Mouse (Mus musculus) limb, embryonic 13.5 days (tissue): ENCODE measurements around the gene Psmd11. TPM values are rescaled to one million over a fixed set of nuclear protein-coding genes. Genes with fewer than 3 reads are reported as not detected.

ENCODE experiments used
- ATAC-seq: fragments of 200-750 bp; cut with Nextera tagmentation; 2 replicates; pipeline ENCODE4 v1.8.0; 2017; ENCODE audit warnings: low read depth, moderate number of reproducible peaks, moderate TSS enrichment; ENCODE audit not compliant: low FRiP score
- H3K27ac ChIP-seq: fragments of 300-500 bp; sonication (generic); 2 replicates; pipeline ENCODE4 v1.5.1; 2015; ENCODE audit warnings: inconsistent platforms, mild to moderate bottlenecking, moderate library complexity
- H3K27me3 ChIP-seq: fragments of 300-500 bp; sonication (generic); 2 replicates; pipeline ENCODE4 v1.6.1; 2015; ENCODE audit warnings: mild to moderate bottlenecking, inconsistent platforms
- H3K36me3 ChIP-seq: fragments of 300-500 bp; sonication (generic); 2 replicates; pipeline ENCODE4 v1.6.1; 2015; ENCODE audit warnings: inconsistent platforms, mild to moderate bottlenecking, moderate library complexity
- H3K4me1 ChIP-seq: fragments of 300-500 bp; sonication (generic); 2 replicates; pipeline ENCODE4 v1.6.1; 2015; ENCODE audit warnings: inconsistent platforms
- H3K4me2 ChIP-seq: fragments of 300-500 bp; sonication (generic); replicated peaks from 2 replicates; pipeline ENCODE4 v1.6.1; 2015; ENCODE audit warnings: inconsistent platforms, mild to moderate bottlenecking, moderate library complexity
- H3K4me3 ChIP-seq: fragments of 300-500 bp; sonication (generic); 2 replicates; pipeline ENCODE4 v1.5.1; 2015; ENCODE audit warnings: moderate library complexity, mild to moderate bottlenecking, inconsistent platforms
- H3K9ac ChIP-seq: fragments of 300-500 bp; sonication (generic); 2 replicates; pipeline ENCODE4 v1.6.1; 2015; ENCODE audit warnings: mild to moderate bottlenecking, inconsistent platforms
- H3K9me3 ChIP-seq: fragments of 300-500 bp; sonication (generic); 2 replicates; pipeline ENCODE4 v1.6.1; 2016; ENCODE audit warnings: inconsistent platforms
- WGBS: fragments of 180-500 bp; shearing (Covaris S2); methylation state at CpG from one replicate; pipeline ENCODE4 v1.1.7; 2015; 5-methylcytosine and 5-hydroxymethylcytosine counted together
- polyA plus RNA-seq: library from polyadenylated mRNA; unstranded; fragments of >200 nt; fragmentation: Nextera tagmentation; extraction: Ambion mirVana; gene quantifications from 2 replicates; pipeline ENCODE4 v1.2.1, GENCODE M21; 2015

The Psmd11 gene
- polyA plus RNA-seq, 1 experiment from 2014 or later: 332 TPM

DNA sequence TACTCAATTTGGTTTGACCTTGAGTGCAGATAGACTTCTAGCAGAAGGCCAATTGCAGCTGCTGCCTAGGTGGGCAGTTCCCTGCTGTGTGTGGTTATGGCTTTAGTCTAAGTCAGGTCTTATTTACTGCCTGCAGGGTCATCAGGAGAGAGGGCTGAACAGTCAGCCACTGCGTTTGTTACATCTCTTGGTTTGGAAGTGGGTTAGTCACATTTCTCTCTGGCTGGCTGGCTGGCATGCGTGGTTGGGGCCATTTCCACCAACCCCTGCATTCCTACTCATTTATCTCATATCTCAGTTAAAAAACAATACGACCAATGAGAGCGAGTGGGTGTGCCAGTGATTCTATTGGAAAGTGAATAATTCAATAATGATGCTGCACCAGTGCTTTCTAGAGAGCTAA lies 71.1 kb downstream of the Psmd11 start:
- Histone ChIP-seq H3K9ac (no peak overlapping the region), H3K9me3 (no peaks in the 10 kb centered on the region), H3K4me2 (no peak overlapping the region), H3K27ac (no peak overlapping the region), H3K36me3 (no peaks in the 10 kb centered on the region), H3K27me3 (no peaks in the 10 kb centered on the region), H3K4me1 (peaks cover 29% of the 10 kb centered on the region), H3K4me3 (no peak overlapping the region)
- ATAC-seq: no peak
- 65% methylated on average over 4 of the region's 4 CpGs for WGBS

DNA sequence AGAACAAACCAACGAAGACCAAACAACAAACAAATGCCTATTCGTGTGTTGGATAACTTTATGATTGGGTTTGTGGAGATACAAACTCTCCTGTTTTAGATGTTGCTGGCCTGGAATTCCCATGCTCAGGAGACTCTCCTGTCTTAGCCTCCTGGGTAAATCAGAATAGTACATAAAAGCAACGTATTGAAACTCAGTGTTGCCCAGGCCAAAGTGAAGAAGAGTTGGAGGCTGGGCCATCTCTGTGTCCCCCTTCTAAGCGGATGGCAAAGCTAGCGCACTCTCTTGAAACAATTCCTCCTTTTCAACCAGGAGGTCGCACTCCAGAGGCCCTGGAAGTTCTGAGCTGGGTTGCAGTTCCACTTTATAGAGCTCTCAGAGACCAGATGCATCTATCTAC lies 74.9 kb downstream of the Psmd11 start:
- Histone ChIP-seq H3K9me3 (no peaks in the 10 kb centered on the region), H3K4me2 (no peak overlapping the region), H3K4me3 (no peak overlapping the region), H3K36me3 (no peaks in the 10 kb centered on the region), H3K9ac (0 out of 2 replicates have a peak overlapping the region, but pooled peaks have one; percentile 31), H3K4me1 (peaks cover 29% of the 10 kb centered on the region), H3K27me3 (no peaks in the 10 kb centered on the region), H3K27ac (no peak overlapping the region)
- WGBS: 81% methylated on average over 6 of the region's 6 CpGs
- no peak for ATAC-seq

GRCm38 (mm10) chr11:80503726-80504452 lies 75.5 kb downstream of the Psmd11 start:
- peak overlapping the region; percentile 31; the same call in 1 of the 2 replicates for H3K9ac ChIP-seq
- no peaks in the 10 kb centered on the region for H3K36me3 ChIP-seq
- peaks cover 27% of the 10 kb centered on the region for H3K4me1 ChIP-seq
- 31% methylated on average over 13 of the region's 13 CpGs for WGBS
- peak overlapping the region; percentile 39 for H3K4me2 ChIP-seq
- no peak overlapping the region for H3K27ac ChIP-seq
- H3K27me3 ChIP-seq: no peaks in the 10 kb centered on the region
- no peak overlapping the region for H3K4me3 ChIP-seq
- peak; percentile 46; the same call in 1 of the 2 replicates for ATAC-seq
- H3K9me3 ChIP-seq: no peaks in the 10 kb centered on the region

- Histone ChIP-seq H3K4me2 (peak overlapping the region; percentile 39), H3K27me3 (no peaks in the 10 kb centered on the region), H3K9me3 (no peaks in the 10 kb centered on the region), H3K27ac (no peak overlapping the region), H3K36me3 (no peaks in the 10 kb centered on the region), H3K4me3 (no peak overlapping the region), H3K9ac (0 out of 2 replicates have a peak overlapping the region, but pooled peaks have one; percentile 1), H3K4me1 (peaks cover 25% of the 10 kb centered on the region)
- ATAC-seq: no peak
- WGBS: 46% methylated on average over 6 of the region's 6 CpGs
These were observed 76.3 kb downstream of the Psmd11 start for GRCm38 (mm10) chr11:80504519-80505385.

GRCm38 (mm10) chr11:80505581-80505980 lies 77.2 kb downstream of the Psmd11 start:
- Histone ChIP-seq H3K4me2 (no peak overlapping the region), H3K4me1 (peaks cover 25% of the 10 kb centered on the region), H3K9ac (no peak overlapping the region), H3K27me3 (no peaks in the 10 kb centered on the region), H3K4me3 (no peak overlapping the region), H3K27ac (no peak overlapping the region), H3K36me3 (no peaks in the 10 kb centered on the region), H3K9me3 (no peaks in the 10 kb centered on the region)
- 75% methylated on average over 3 of the region's 3 CpGs for WGBS
- ATAC-seq: no peak

- ATAC-seq: no peak
- peaks cover 25% of the 10 kb centered on the region for H3K4me1 ChIP-seq
- H3K27ac ChIP-seq: no peak overlapping the region
- H3K36me3 ChIP-seq: no peaks in the 10 kb centered on the region
- no peak overlapping the region for H3K4me2 ChIP-seq
- no peaks in the 10 kb centered on the region for H3K27me3 ChIP-seq
- H3K9ac ChIP-seq: no peak overlapping the region
- no peaks in the 10 kb centered on the region for H3K9me3 ChIP-seq
- no peak overlapping the region for H3K4me3 ChIP-seq
These were observed 78.1 kb downstream of the Psmd11 start for GRCm38 (mm10) chr11:80506483-80506882.

- Histone ChIP-seq H3K36me3 (no peaks in the 10 kb centered on the region), H3K4me1 (peaks cover 25% of the 10 kb centered on the region), H3K4me2 (no peak overlapping the region), H3K9me3 (no peaks in the 10 kb centered on the region), H3K4me3 (no peak overlapping the region), H3K27me3 (no peaks in the 10 kb centered on the region), H3K9ac (no peak overlapping the region), H3K27ac (no peak overlapping the region)
- no peak for ATAC-seq
- WGBS: 87% methylated on average over 6 of the region's 6 CpGs
These were observed 79.4 kb downstream of the Psmd11 start for GRCm38 (mm10) chr11:80507791-80508190.

GRCm38 (mm10) chr11:80508361-80509175 lies 80.2 kb downstream of the Psmd11 start:
- Histone ChIP-seq H3K4me1 (peaks cover 28% of the 10 kb centered on the region), H3K9ac (no peak overlapping the region), H3K4me3 (no peak overlapping the region), H3K27me3 (no peaks in the 10 kb centered on the region), H3K9me3 (no peaks in the 10 kb centered on the region), H3K27ac (no peak overlapping the region), H3K36me3 (no peaks in the 10 kb centered on the region), H3K4me2 (0 out of 2 replicates have a peak overlapping the region, but pooled peaks have one; percentile 19)
- 29% methylated on average over 19 of the region's 19 CpGs for WGBS
- peak; percentile 52 for ATAC-seq

DNA sequence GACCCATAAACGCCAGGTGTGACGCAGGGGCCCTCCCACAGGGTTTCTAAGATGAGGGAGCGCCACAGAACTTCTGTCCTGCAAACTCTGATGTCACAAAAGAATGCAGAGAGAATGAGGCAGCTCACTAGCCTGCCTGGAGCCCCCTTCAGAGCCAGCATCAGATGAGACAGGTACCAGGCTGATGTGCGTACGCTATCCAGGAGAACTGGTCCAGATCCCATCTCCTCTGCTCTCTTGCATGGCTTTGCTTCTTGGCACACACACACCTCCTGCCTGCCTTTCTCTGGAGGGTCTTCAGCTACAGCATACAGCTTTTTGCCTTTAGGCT lies 80.7 kb downstream of the Psmd11 start:
- no peak overlapping the region for H3K4me3 ChIP-seq
- no peaks in the 10 kb centered on the region for H3K36me3 ChIP-seq
- WGBS: 54% methylated on average over 5 of the region's 5 CpGs
- H3K27me3 ChIP-seq: no peaks in the 10 kb centered on the region
- peaks cover 28% of the 10 kb centered on the region for H3K4me1 ChIP-seq
- H3K27ac ChIP-seq: peak overlapping the region; percentile 10; the same call in 1 of the 2 replicates
- H3K9me3 ChIP-seq: no peaks in the 10 kb centered on the region
- peak overlapping the region; percentile 19; the same call in 1 of the 2 replicates for H3K4me2 ChIP-seq
- ATAC-seq: peak; percentile 42
- no peak overlapping the region for H3K9ac ChIP-seq

GRCm38 (mm10) chr11:80510124-80510523 lies 81.7 kb downstream of the Psmd11 start:
- Histone ChIP-seq H3K4me1 (peaks cover 25% of the 10 kb centered on the region), H3K27ac (no peak overlapping the region), H3K4me3 (no peak overlapping the region), H3K27me3 (no peaks in the 10 kb centered on the region), H3K9me3 (no peaks in the 10 kb centered on the region), H3K36me3 (no peaks in the 10 kb centered on the region), H3K4me2 (no peak overlapping the region), H3K9ac (no peak overlapping the region)
- no peak for ATAC-seq
- WGBS: 84% methylated on average over 10 of the region's 10 CpGs

DNA sequence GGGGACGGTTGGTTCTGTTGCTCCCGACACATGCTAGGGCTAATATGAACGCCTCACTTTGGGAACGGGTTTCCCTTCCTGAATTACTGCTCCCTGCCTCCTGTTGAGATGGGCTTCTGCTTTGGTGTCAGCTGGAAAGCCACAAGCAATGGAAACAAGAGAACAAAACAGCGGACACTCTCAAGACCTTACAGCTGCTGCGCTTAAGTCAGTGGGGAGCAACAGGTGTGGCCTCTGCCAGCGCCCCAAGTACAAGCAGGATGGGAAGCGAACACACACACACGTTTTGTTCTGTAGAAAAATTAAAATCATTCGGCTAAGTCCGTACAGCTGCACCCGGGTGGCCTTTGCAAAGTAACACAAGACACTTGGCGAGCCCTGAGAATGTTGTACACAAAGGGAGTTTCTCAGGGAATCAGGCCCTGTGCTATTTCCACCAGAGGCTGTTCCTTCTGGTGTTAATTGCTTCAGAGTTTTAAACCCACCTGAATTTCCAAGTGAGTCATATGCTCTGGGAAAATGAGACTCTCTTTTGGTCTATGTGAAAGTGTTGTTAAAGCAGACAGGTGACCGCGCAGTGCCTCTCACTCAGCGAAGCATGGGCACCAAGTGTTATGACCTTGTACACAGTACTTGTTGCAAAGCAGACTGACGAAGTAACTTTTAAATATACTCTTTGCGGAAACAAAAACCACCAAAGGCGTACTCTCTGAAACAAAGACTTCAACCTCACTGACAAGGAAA lies 84.1 kb downstream of the Psmd11 start:
- Histone ChIP-seq H3K9ac (no peak overlapping the region), H3K36me3 (no peaks in the 10 kb centered on the region), H3K27me3 (no peaks in the 10 kb centered on the region), H3K4me3 (no peak overlapping the region), H3K4me1 (peaks cover 35% of the 10 kb centered on the region), H3K9me3 (no peaks in the 10 kb centered on the region), H3K27ac (peak overlapping the region; percentile 15; the same call in 1 of the 2 replicates), H3K4me2 (no peak overlapping the region)
- 59% methylated on average over 19 of the region's 19 CpGs for WGBS
- ATAC-seq: peak; percentile 18; the same call in 1 of the 2 replicates
